12 mouse cellular contexts compared by ENCODE assay signal in the genomic region with DNA sequence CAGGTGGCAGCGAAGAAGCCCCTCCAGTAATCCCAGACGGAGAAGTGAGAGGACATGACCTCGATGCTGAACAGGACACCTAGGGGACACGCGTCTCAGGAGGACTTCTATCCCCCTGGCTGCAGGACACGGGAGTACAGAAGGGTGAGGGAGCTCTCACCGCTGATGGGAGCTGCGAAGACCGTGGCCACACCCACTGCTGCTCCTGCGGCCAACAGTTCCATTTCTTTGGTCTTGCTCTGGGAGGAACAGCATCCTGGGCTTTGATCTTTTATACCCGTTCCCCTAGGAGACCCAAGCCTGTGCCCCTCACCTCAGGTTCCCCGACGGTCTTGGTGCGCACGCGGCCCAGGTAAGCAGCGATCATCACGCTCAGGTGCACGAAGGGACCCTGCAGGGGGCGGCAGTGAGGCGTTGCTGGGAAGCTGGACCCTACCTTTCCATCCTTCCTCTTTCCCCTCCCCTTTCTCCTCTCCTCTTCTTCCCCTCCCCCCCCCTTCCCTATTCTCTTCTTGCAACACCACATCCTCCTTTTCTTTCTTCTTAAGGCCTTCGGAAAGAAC. TPM values are rescaled to one million over a fixed set of nuclear protein-coding genes. Genes with fewer than 3 reads are reported as not detected.
DNase-seq lines count a peak whose midpoint lies in the region; ATAC-seq and TF ChIP-seq lines count a peak whose summit lies in the region.
"Had no signal": no experiment of that assay in that cellular context is flagged by ENCODE, and none has a peak within 500 bp of the region (broad histone marks: within the 10 kb centered on the region; RNA-seq: fewer than 3 reads in every experiment).

No protein-coding gene starts in this region.

- no peak for DNase-seq in lung, adult 2 months
- no peak for DNase-seq in lung, adult 18-20 months
- DNase-seq in ES-CJ7 (ENCODE audit: low read depth, low spot score) = peak; percentile 75
- DNase-seq in adrenal gland, adult (ENCODE audit: inconsistent age in 2 of 2, low spot score in 1 of 2) = no peak
- no peak for DNase-seq in layer of hippocampus, adult 18-20 months (ENCODE audit: low spot score in 2 of 2)
- DNase-seq: layer of hippocampus, postnatal 36 days; lung, postnatal 10 days had no signal

- no peaks in the 10 kb centered on the region for H3K4me1 ChIP-seq in intestine, postnatal 0 days (replicated peaks; ENCODE audit: control insufficient read depth, insufficient read depth, low read length)
- peaks cover 6% of the 10 kb centered on the region for H3K4me1 ChIP-seq in intestine, embryonic 16.5 days (ENCODE audit: control insufficient read depth, insufficient read depth, low read length)
- H3K4me1 ChIP-seq in lung, adult 2 months (ENCODE audit: control insufficient read depth, insufficient read depth, low read length) = no peaks in the 10 kb centered on the region

- no peak overlapping the region for H3K27ac ChIP-seq in intestine, postnatal 0 days (ENCODE audit: low read depth, low read length)
- no peak overlapping the region for H3K27ac ChIP-seq in intestine, embryonic 16.5 days (ENCODE audit: low read length)

- no peak overlapping the region for H3K4me3 ChIP-seq in intestine, postnatal 0 days (ENCODE audit: low read depth, low read length)
- H3K4me3 ChIP-seq in intestine, embryonic 16.5 days (ENCODE audit: low read length) = no peak overlapping the region
- H3K4me3 ChIP-seq in lung, adult 2 months (replicated peaks; ENCODE audit: extremely low read depth, low read depth, low read length) = no peak overlapping the region

- TF ChIP-seq POLR2A in lung, adult 2 months (IDR thresholded peaks at IDR 0.05; ENCODE audit: borderline replicate concordance, extremely low read depth, low read depth, low read length) = no peak

- no peak overlapping the region for H3K4me2 ChIP-seq in intestine, postnatal 0 days (replicated peaks; ENCODE audit: low read depth)
- no peak overlapping the region for H3K4me2 ChIP-seq in intestine, embryonic 16.5 days (ENCODE audit: low read depth, low read length)
- H3K4me2 ChIP-seq: heart, embryonic 11.5 days had no signal

- H3K36me3 ChIP-seq in intestine, postnatal 0 days (ENCODE audit: control insufficient read depth, insufficient read depth) = no peaks in the 10 kb centered on the region
- no peaks in the 10 kb centered on the region for H3K36me3 ChIP-seq in intestine, embryonic 16.5 days (ENCODE audit: control insufficient read depth, insufficient read depth, low read length)

- H3K9me3 ChIP-seq in intestine, postnatal 0 days (ENCODE audit: control insufficient read depth) = no peaks in the 10 kb centered on the region
- no peaks in the 10 kb centered on the region for H3K9me3 ChIP-seq in intestine, embryonic 16.5 days (ENCODE audit: control insufficient read depth, low read length)

- H3K9ac ChIP-seq in intestine, postnatal 0 days (ENCODE audit: low read depth, low read length) = no peak overlapping the region
- no peak overlapping the region for H3K9ac ChIP-seq in intestine, embryonic 16.5 days (ENCODE audit: low read depth, low read length)

- peak; percentile 57 for TF ChIP-seq CTCF in intestine, postnatal 0 days (IDR thresholded peaks at IDR 0.05; ENCODE audit: low read depth)
- 0 out of 2 replicates have a peak, but pooled peaks have one; percentile 25 for TF ChIP-seq CTCF in lung, adult 2 months (IDR thresholded peaks at IDR 0.05; ENCODE audit: insufficient read depth, low read length)

- ATAC-seq in intestine, postnatal 0 days = no peak
- ATAC-seq in intestine, embryonic 16.5 days = no peak
- peak; percentile 38; the same call in 1 of the 2 replicates for ATAC-seq in common myeloid progenitor, adult 5-6 weeks (replicated peaks; ENCODE audit: low read depth, poor library complexity, severe bottlenecking)

- H3K27me3 ChIP-seq in intestine, postnatal 0 days (replicated peaks; ENCODE audit: control insufficient read depth, insufficient read depth, low read length) = no peaks in the 10 kb centered on the region
- no peaks in the 10 kb centered on the region for H3K27me3 ChIP-seq in intestine, embryonic 16.5 days (replicated peaks; ENCODE audit: control insufficient read depth, insufficient read depth, low read length)

- 23% methylated on average over 22 of the region's 22 CpGs for WGBS in intestine, postnatal 0 days
- 20% methylated on average over 22 of the region's 22 CpGs for WGBS in intestine, embryonic 16.5 days
- 29% methylated on average over 22 of the region's 22 CpGs for WGBS in lung, adult 2 months

RNA-seq across cellular contexts. Expression of a gene that starts 4.3 kb away (rescaled TPM):
- not detected in 2 replicates for polyA plus RNA-seq in intestine, postnatal 0 days (2015; fragmentation: Nextera tagmentation; extraction: Ambion mirVana)
- polyA plus RNA-seq in intestine, embryonic 16.5 days (2015; fragmentation: Nextera tagmentation; extraction: Ambion mirVana) = 0.24 TPM in 1 of 2 replicates, not detected in the other
- polyA plus RNA-seq in lung, adult 2 months (2012; rRNA removed) = 0.20 TPM in 1 of 2 replicates, not detected in the other
- not detected in 2 replicates for total RNA-seq in common myeloid progenitor, adult 5-6 weeks (2017)
- not detected for total RNA-seq in layer of hippocampus, adult 18-20 months (2021)
- total RNA-seq: layer of hippocampus, postnatal 36 days had no signal

RNA-seq across cellular contexts. Expression of a gene that starts 9.1 kb away (rescaled TPM):
- polyA plus RNA-seq in intestine, postnatal 0 days (2015; fragmentation: Nextera tagmentation; extraction: Ambion mirVana) = 4.7 and 8.0 TPM in 2 replicates
- polyA plus RNA-seq in intestine, embryonic 16.5 days (2015; fragmentation: Nextera tagmentation; extraction: Ambion mirVana) = 5.3 and 6.6 TPM in 2 replicates
- polyA plus RNA-seq in lung, adult 2 months (2012; rRNA removed) = 19.6 and 29.1 TPM in 2 replicates
- not detected in 2 replicates for total RNA-seq in common myeloid progenitor, adult 5-6 weeks (2017)
- not detected for total RNA-seq in layer of hippocampus, adult 18-20 months (2021)
- total RNA-seq: ES-E14; layer of hippocampus, postnatal 36 days had no signal

RNA-seq across cellular contexts. Expression of a gene that starts 13.0 kb away (rescaled TPM):
- 0.14 TPM in 1 of 2 replicates, not detected in the other for polyA plus RNA-seq in intestine, postnatal 0 days (2015; fragmentation: Nextera tagmentation; extraction: Ambion mirVana)
- 0.13 and 0.15 TPM in 2 replicates for polyA plus RNA-seq in intestine, embryonic 16.5 days (2015; fragmentation: Nextera tagmentation; extraction: Ambion mirVana)
- 1.4 TPM in 1 of 2 replicates, not detected in the other for polyA plus RNA-seq in lung, adult 2 months (2012; rRNA removed)
- not detected in 2 replicates for total RNA-seq in common myeloid progenitor, adult 5-6 weeks (2017)
- total RNA-seq in layer of hippocampus, adult 18-20 months (2021) = not detected
- total RNA-seq: layer of hippocampus, postnatal 36 days had no signal

RNA-seq across cellular contexts. Expression of a gene that starts 24.4 kb away (rescaled TPM):
- polyA plus RNA-seq in intestine, postnatal 0 days (2015; fragmentation: Nextera tagmentation; extraction: Ambion mirVana) = not detected in 2 replicates
- not detected in 2 replicates for polyA plus RNA-seq in intestine, embryonic 16.5 days (2015; fragmentation: Nextera tagmentation; extraction: Ambion mirVana)
- polyA plus RNA-seq in lung, adult 2 months (2012; rRNA removed) = 0.18 TPM in 1 of 2 replicates, not detected in the other
- not detected in 2 replicates for total RNA-seq in common myeloid progenitor, adult 5-6 weeks (2017)
- 1 to 10 TPM; 2.4 to 3.9 TPM for total RNA-seq in layer of hippocampus, adult 18-20 months (2021)
- total RNA-seq: ES-E14 had no signal
- polyA plus RNA-seq: heart, embryonic 11.5 days had no signal

RNA-seq across cellular contexts. Expression of a gene that starts 32.9 kb away (rescaled TPM):
- polyA plus RNA-seq in intestine, postnatal 0 days (2015; fragmentation: Nextera tagmentation; extraction: Ambion mirVana) = 9.7 and 9.8 TPM in 2 replicates
- 21.5 and 27.2 TPM in 2 replicates for polyA plus RNA-seq in intestine, embryonic 16.5 days (2015; fragmentation: Nextera tagmentation; extraction: Ambion mirVana)
- polyA plus RNA-seq in lung, adult 2 months (2012; rRNA removed) = 30.9 and 38.6 TPM in 2 replicates
- total RNA-seq in common myeloid progenitor, adult 5-6 weeks (2017) = 15.0 and 19.4 TPM in 2 replicates
- total RNA-seq in layer of hippocampus, adult 18-20 months (2021) = 10 to 100 TPM; 32.4 to 36.4 TPM
